Mouse (Mus musculus): ENCODE measurements around the gene Lce1l. TPM values are rescaled to one million over a fixed set of nuclear protein-coding genes. Genes with fewer than 3 reads are reported as not detected.

The Lce1l gene
- not detected for polyA plus RNA-seq (2014; fragmentation: Illumina TruSeq; extraction: RNeasy Lipid Tissue Mini Kit (QIAGEN cat#74804); ENCODE audit: low read depth, low replicate concordance)

DNA sequence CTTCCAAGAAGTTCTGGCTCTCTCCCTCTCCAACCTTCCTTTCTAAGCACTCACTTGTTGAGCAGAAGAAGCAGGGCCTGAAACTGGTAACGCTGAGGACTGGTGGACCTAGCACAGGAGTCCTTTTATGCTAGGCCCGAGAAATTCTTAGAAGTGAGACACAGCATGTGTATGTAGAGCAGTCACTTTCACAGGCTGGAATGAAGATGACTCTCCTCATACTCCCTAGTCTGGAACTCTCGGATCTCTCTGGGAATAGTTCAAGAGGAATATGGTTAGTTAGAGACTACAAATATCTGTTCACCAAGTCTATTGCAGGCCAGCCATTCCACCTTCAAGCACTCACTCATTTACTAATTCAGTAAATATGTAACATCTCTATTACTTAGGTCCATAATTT, at the start of gene Lce1l:
Gene Lce1l, minus strand, starts transcription at position 101 of the 400 bp plus-strand sequence.

DNA sequence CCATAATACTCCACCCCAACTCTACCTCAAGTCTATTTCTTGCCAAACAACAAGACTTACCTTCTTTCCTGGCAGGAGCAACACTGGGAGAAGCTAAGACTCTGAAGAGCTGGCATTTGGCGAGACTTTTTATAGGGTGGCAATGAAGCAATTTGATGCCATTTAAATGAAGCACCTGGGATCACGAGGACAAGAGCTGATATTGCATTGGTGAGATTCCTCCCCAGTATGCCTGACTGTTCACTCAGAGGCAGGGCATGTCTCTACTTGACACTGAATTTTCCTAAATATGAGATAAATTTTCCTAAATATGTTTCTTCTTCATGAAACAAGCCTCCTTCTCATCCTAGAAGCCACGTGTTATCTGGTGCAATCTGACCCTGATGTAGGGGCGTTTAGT, 19.0 kb upstream of the Lce1l start, which contains the start of gene 2310050C09Rik:
Gene 2310050C09Rik, minus strand, starts transcription at position 101 of the 400 bp plus-strand sequence.

DNA sequence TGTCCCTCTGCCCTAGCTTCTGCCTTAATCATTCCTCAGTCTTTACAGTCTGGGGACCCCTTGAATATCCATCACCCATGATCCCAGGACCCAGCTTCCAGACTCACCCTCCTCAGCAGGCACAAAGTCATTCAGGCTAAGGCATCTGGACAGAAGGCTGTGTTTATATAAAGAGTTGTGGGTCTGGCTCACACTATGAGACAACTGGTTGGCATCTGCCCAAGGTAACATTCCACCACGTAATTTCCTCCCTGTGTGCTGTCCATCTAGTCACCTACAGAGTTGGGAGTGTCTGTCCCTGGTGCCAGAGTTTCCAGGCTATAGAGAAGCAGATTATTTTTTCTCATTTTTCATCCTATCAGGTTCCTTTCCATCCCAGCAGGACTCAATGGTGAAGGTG, 24.0 kb downstream of the Lce1l start, which contains the start of gene Kprp:
Gene Kprp, minus strand, starts transcription at position 140 of the 400 bp plus-strand sequence.

DNA sequence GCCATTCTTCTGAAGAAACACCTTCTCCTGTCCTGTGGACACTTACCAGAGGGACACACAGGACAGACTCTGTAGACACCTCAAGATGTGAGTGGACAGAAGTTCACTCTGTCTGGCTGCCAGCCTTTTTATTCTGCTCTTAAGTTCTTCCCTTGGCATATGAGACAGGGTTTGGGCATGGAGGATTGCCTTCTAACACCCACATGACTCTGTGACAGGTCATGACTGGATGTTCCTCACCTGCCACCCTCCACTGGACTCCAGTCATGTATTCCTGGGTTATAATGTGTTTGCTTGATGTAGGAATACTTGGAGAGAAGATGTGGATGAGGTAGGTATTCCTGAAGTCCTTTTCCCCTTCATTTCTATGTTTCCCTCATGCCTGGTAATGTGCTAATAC, 43.3 kb downstream of the Lce1l start, which contains the start of gene Lce1k:
Gene Lce1k, minus strand, starts transcription at position 101 of the 400 bp plus-strand sequence.

Other genes starting within 250 kb of the Lce1l start
- gene 2210017I01Rik, start 243.8 kb downstream of the Lce1l start, polyA plus RNA-seq (2014; fragmentation: Illumina TruSeq; extraction: RNeasy Lipid Tissue Mini Kit (QIAGEN cat#74804); ENCODE audit: low read depth, low replicate concordance): 0.48 TPM
- 2.4 TPM for gene Lce6a, start 229.6 kb downstream of the Lce1l start, polyA plus RNA-seq (2014; fragmentation: Illumina TruSeq; extraction: RNeasy Lipid Tissue Mini Kit (QIAGEN cat#74804); ENCODE audit: low read depth, low replicate concordance)
- gene Lce1a1, start 203.0 kb downstream of the Lce1l start, polyA plus RNA-seq (2014; fragmentation: Illumina TruSeq; extraction: RNeasy Lipid Tissue Mini Kit (QIAGEN cat#74804); ENCODE audit: low read depth, low replicate concordance): not detected
- gene Lce1b, start 194.4 kb downstream of the Lce1l start, polyA plus RNA-seq (2014; fragmentation: Illumina TruSeq; extraction: RNeasy Lipid Tissue Mini Kit (QIAGEN cat#74804); ENCODE audit: low read depth, low replicate concordance): not detected
- gene Lce1a2, start 181.0 kb downstream of the Lce1l start, polyA plus RNA-seq (2014; fragmentation: Illumina TruSeq; extraction: RNeasy Lipid Tissue Mini Kit (QIAGEN cat#74804); ENCODE audit: low read depth, low replicate concordance): not detected
- gene Lce1c, start 172.0 kb downstream of the Lce1l start, polyA plus RNA-seq (2014; fragmentation: Illumina TruSeq; extraction: RNeasy Lipid Tissue Mini Kit (QIAGEN cat#74804); ENCODE audit: low read depth, low replicate concordance): not detected
- gene Lce1d, start 164.1 kb downstream of the Lce1l start, polyA plus RNA-seq (2014; fragmentation: Illumina TruSeq; extraction: RNeasy Lipid Tissue Mini Kit (QIAGEN cat#74804); ENCODE audit: low read depth, low replicate concordance): not detected
- not detected for gene Lce1e, start 142.2 kb downstream of the Lce1l start, polyA plus RNA-seq (2014; fragmentation: Illumina TruSeq; extraction: RNeasy Lipid Tissue Mini Kit (QIAGEN cat#74804); ENCODE audit: low read depth, low replicate concordance)
- not detected for gene Lce1f, start 130.9 kb downstream of the Lce1l start, polyA plus RNA-seq (2014; fragmentation: Illumina TruSeq; extraction: RNeasy Lipid Tissue Mini Kit (QIAGEN cat#74804); ENCODE audit: low read depth, low replicate concordance)
- not detected for gene Gm38119, start 112.2 kb downstream of the Lce1l start, polyA plus RNA-seq (2014; fragmentation: Illumina TruSeq; extraction: RNeasy Lipid Tissue Mini Kit (QIAGEN cat#74804); ENCODE audit: low read depth, low replicate concordance)
- gene Lce1g, start 98.9 kb downstream of the Lce1l start, polyA plus RNA-seq (2014; fragmentation: Illumina TruSeq; extraction: RNeasy Lipid Tissue Mini Kit (QIAGEN cat#74804); ENCODE audit: low read depth, low replicate concordance): not detected
- gene Lce1h, start 86.2 kb downstream of the Lce1l start, polyA plus RNA-seq (2014; fragmentation: Illumina TruSeq; extraction: RNeasy Lipid Tissue Mini Kit (QIAGEN cat#74804); ENCODE audit: low read depth, low replicate concordance): not detected
- not detected for gene Lce1i, start 72.4 kb downstream of the Lce1l start, polyA plus RNA-seq (2014; fragmentation: Illumina TruSeq; extraction: RNeasy Lipid Tissue Mini Kit (QIAGEN cat#74804); ENCODE audit: low read depth, low replicate concordance)
- not detected for gene Lce1j, start 60.8 kb downstream of the Lce1l start, polyA plus RNA-seq (2014; fragmentation: Illumina TruSeq; extraction: RNeasy Lipid Tissue Mini Kit (QIAGEN cat#74804); ENCODE audit: low read depth, low replicate concordance)
- gene Lce1k, start 43.4 kb downstream of the Lce1l start, polyA plus RNA-seq (2014; fragmentation: Illumina TruSeq; extraction: RNeasy Lipid Tissue Mini Kit (QIAGEN cat#74804); ENCODE audit: low read depth, low replicate concordance): not detected
- not detected for gene Kprp, start 24.0 kb downstream of the Lce1l start, polyA plus RNA-seq (2014; fragmentation: Illumina TruSeq; extraction: RNeasy Lipid Tissue Mini Kit (QIAGEN cat#74804); ENCODE audit: low read depth, low replicate concordance)
- not detected for gene 2310050C09Rik, start 18.9 kb upstream of the Lce1l start, polyA plus RNA-seq (2014; fragmentation: Illumina TruSeq; extraction: RNeasy Lipid Tissue Mini Kit (QIAGEN cat#74804); ENCODE audit: low read depth, low replicate concordance)
- not detected for gene Lce3a, start 74.9 kb upstream of the Lce1l start, polyA plus RNA-seq (2014; fragmentation: Illumina TruSeq; extraction: RNeasy Lipid Tissue Mini Kit (QIAGEN cat#74804); ENCODE audit: low read depth, low replicate concordance)
- gene Lce3b, start 81.7 kb upstream of the Lce1l start, polyA plus RNA-seq (2014; fragmentation: Illumina TruSeq; extraction: RNeasy Lipid Tissue Mini Kit (QIAGEN cat#74804); ENCODE audit: low read depth, low replicate concordance): not detected
- not detected for gene Lce3c, start 93.2 kb upstream of the Lce1l start, polyA plus RNA-seq (2014; fragmentation: Illumina TruSeq; extraction: RNeasy Lipid Tissue Mini Kit (QIAGEN cat#74804); ENCODE audit: low read depth, low replicate concordance)
- gene Lce3d, start 106.1 kb upstream of the Lce1l start, polyA plus RNA-seq (2014; fragmentation: Illumina TruSeq; extraction: RNeasy Lipid Tissue Mini Kit (QIAGEN cat#74804); ENCODE audit: low read depth, low replicate concordance): not detected
- not detected for gene Lce3e, start 115.8 kb upstream of the Lce1l start, polyA plus RNA-seq (2014; fragmentation: Illumina TruSeq; extraction: RNeasy Lipid Tissue Mini Kit (QIAGEN cat#74804); ENCODE audit: low read depth, low replicate concordance)
- gene Lce3f, start 140.9 kb upstream of the Lce1l start, polyA plus RNA-seq (2014; fragmentation: Illumina TruSeq; extraction: RNeasy Lipid Tissue Mini Kit (QIAGEN cat#74804); ENCODE audit: low read depth, low replicate concordance): not detected
- not detected for gene Crct1, start 164.4 kb upstream of the Lce1l start, polyA plus RNA-seq (2014; fragmentation: Illumina TruSeq; extraction: RNeasy Lipid Tissue Mini Kit (QIAGEN cat#74804); ENCODE audit: low read depth, low replicate concordance)
- gene Lce1m, start 167.8 kb upstream of the Lce1l start, polyA plus RNA-seq (2014; fragmentation: Illumina TruSeq; extraction: RNeasy Lipid Tissue Mini Kit (QIAGEN cat#74804); ENCODE audit: low read depth, low replicate concordance): not detected
- not detected for gene Gm4858, start 217.5 kb upstream of the Lce1l start, polyA plus RNA-seq (2014; fragmentation: Illumina TruSeq; extraction: RNeasy Lipid Tissue Mini Kit (QIAGEN cat#74804); ENCODE audit: low read depth, low replicate concordance)

Measured in testis, adult 10 weeks (tissue).